Mouse (Mus musculus) cortical plate, adult 2 months (tissue): Measurements from ENCODE around the gene Bin2.

Experiments used
- CTCF ChIP-seq: fragments of 200-500 bp; IDR thresholded peaks from 2 replicates; pipeline ENCODE4 v1.5.1; 2011; ENCODE audit warnings: mild to moderate bottlenecking, control low read depth, low read length; ENCODE audit not compliant: insufficient read depth; ENCODE audit errors: extremely low read depth
- POLR2A ChIP-seq: fragments of 200-500 bp; IDR thresholded peaks from 2 replicates; pipeline ENCODE4 v1.6.1; 2011; ENCODE audit warnings: mild to moderate bottlenecking, low read length, control low read depth; ENCODE audit not compliant: insufficient read depth; ENCODE audit errors: extremely low read depth

GRCm38 (mm10) chr15:100678581-100678980 lies 9.2 kb upstream of the Bin2 start:
- TF ChIP-seq CTCF (no peak), POLR2A (no peak)
